Mouse (Mus musculus): ENCODE results near the gene Soat2.

The Soat2 gene

GRCm38 (mm10) chr15:102150301-102151135 is at the start of gene Soat2:
Gene Soat2, plus strand, starts transcription at chr15:102150526.
- no peak for ATAC-seq (ENCODE audit: low TSS enrichment)

- no peak for ATAC-seq (ENCODE audit: low TSS enrichment)
These were observed 49.2 kb upstream of the Soat2 start for GRCm38 (mm10) chr15:102100996-102101671.

GRCm38 (mm10) chr15:102101672-102102541 is 48.4 kb upstream of the Soat2 start:
- no peak for ATAC-seq (ENCODE audit: low TSS enrichment)

- ATAC-seq (ENCODE audit: low TSS enrichment), result no peak
These were observed 47.7 kb upstream of the Soat2 start for GRCm38 (mm10) chr15:102102548-102103121.

- ATAC-seq (ENCODE audit: low TSS enrichment), result no peak
These were observed 46.9 kb upstream of the Soat2 start for GRCm38 (mm10) chr15:102103371-102103946.

GRCm38 (mm10) chr15:102103947-102104555 is 46.3 kb upstream of the Soat2 start:
- ATAC-seq (ENCODE audit: low TSS enrichment), result no peak

- no peak for ATAC-seq (ENCODE audit: low TSS enrichment)
These were observed 45.0 kb upstream of the Soat2 start for GRCm38 (mm10) chr15:102105360-102105759.

GRCm38 (mm10) chr15:102105764-102106730 is 44.3 kb upstream of the Soat2 start:
- ATAC-seq (ENCODE audit: low TSS enrichment), result no peak

- ATAC-seq (ENCODE audit: low TSS enrichment), result no peak
These were observed 43.4 kb upstream of the Soat2 start for GRCm38 (mm10) chr15:102106754-102107456.

GRCm38 (mm10) chr15:102107689-102108573 is 42.4 kb upstream of the Soat2 start:
- peak; percentile 45 for ATAC-seq (ENCODE audit: low TSS enrichment)

- peak; percentile 50 for ATAC-seq (ENCODE audit: low TSS enrichment)
These were observed 41.4 kb upstream of the Soat2 start for GRCm38 (mm10) chr15:102108651-102109525.

- no peak for ATAC-seq (ENCODE audit: low TSS enrichment)
These were observed 40.1 kb upstream of the Soat2 start for GRCm38 (mm10) chr15:102110271-102110670.

- ATAC-seq (ENCODE audit: low TSS enrichment), result no peak
These were observed 39.4 kb upstream of the Soat2 start for GRCm38 (mm10) chr15:102110701-102111494.

GRCm38 (mm10) chr15:102111495-102111829 is 38.9 kb upstream of the Soat2 start:
- ATAC-seq (ENCODE audit: low TSS enrichment), result no peak

GRCm38 (mm10) chr15:102112181-102112580 is 38.1 kb upstream of the Soat2 start:
- ATAC-seq (ENCODE audit: low TSS enrichment), result no peak

- ATAC-seq (ENCODE audit: low TSS enrichment), result no peak
These were observed 37.5 kb upstream of the Soat2 start for GRCm38 (mm10) chr15:102112827-102113226.

All from frontal cortex, adult (tissue).